In genomic region chr11:73281528-73282027, GRCm38 (mm10) we compare ENCODE assay signal across 8 mouse cellular contexts. TPM values are rescaled to one million over a fixed set of nuclear protein-coding genes. Genes with fewer than 3 reads are reported as not detected.
DNase-seq lines count a peak whose midpoint lies in the region; ATAC-seq and TF ChIP-seq lines count a peak whose summit lies in the region.

No protein-coding gene starts in this region.

- WGBS in embryonic facial prominence, embryonic 13.5 days: 4% methylated on average over 16 of the region's 16 CpGs
- WGBS in heart, embryonic 11.5 days (ENCODE audit: insufficient replicate concordance): 3% methylated on average over 16 of the region's 16 CpGs
- WGBS in kidney, embryonic 15.5 days: under 1% methylated on average over 16 of the region's 16 CpGs
- 3% methylated on average over 16 of the region's 16 CpGs for WGBS in limb, embryonic 14.5 days
- under 1% methylated on average over 16 of the region's 16 CpGs for WGBS in midbrain, postnatal 0 days

- peak; percentile 63 for DNase-seq in limb, embryonic 14.5 days (ENCODE audit: low spot score)
- peak; percentile 91 for DNase-seq in midbrain, postnatal 0 days (ENCODE audit: low spot score)
- DNase-seq in telencephalon, adult 2 months (ENCODE audit: low read depth, low spot score): peak; percentile 83

- peak; percentile 74 for TF ChIP-seq CTCF in midbrain, postnatal 0 days (IDR thresholded peaks at IDR 0.05)

- peak overlapping the region; percentile 60 for H3K4me2 ChIP-seq in embryonic facial prominence, embryonic 13.5 days
- H3K4me2 ChIP-seq in heart, embryonic 11.5 days: peak overlapping the region; percentile 63
- H3K4me2 ChIP-seq in kidney, embryonic 15.5 days: peak overlapping the region; percentile 67
- H3K4me2 ChIP-seq in limb, embryonic 14.5 days (replicated peaks; ENCODE audit: low read depth, low read length, severe bottlenecking): peak overlapping the region; percentile 48
- peak overlapping the region; percentile 50 for H3K4me2 ChIP-seq in midbrain, postnatal 0 days (ENCODE audit: low read depth, low read length, poor library complexity, severe bottlenecking)

- H3K4me3 ChIP-seq in megakaryocyte, embryonic 14.5 days (replicated peaks): peak overlapping the region; percentile 90
- peak overlapping the region; percentile 34 for H3K4me3 ChIP-seq in embryonic facial prominence, embryonic 13.5 days
- peak overlapping the region; percentile 35 for H3K4me3 ChIP-seq in heart, embryonic 11.5 days (ENCODE audit: low read depth, low read length)
- H3K4me3 ChIP-seq in kidney, embryonic 15.5 days (replicated peaks): peak overlapping the region; percentile 43
- peak overlapping the region; percentile 28 for H3K4me3 ChIP-seq in limb, embryonic 14.5 days (replicated peaks; ENCODE audit: low read length)
- peak overlapping the region; percentile 35 for H3K4me3 ChIP-seq in midbrain, postnatal 0 days (ENCODE audit: low read depth, low read length)

- H3K9ac ChIP-seq in embryonic facial prominence, embryonic 13.5 days: peak overlapping the region; percentile 61
- H3K9ac ChIP-seq in heart, embryonic 11.5 days (ENCODE audit: low read depth, low read length): no peak overlapping the region
- H3K9ac ChIP-seq in kidney, embryonic 15.5 days: no peak overlapping the region
- peak overlapping the region; percentile 45 for H3K9ac ChIP-seq in limb, embryonic 14.5 days (ENCODE audit: low read depth, low read length, severe bottlenecking)
- H3K9ac ChIP-seq in midbrain, postnatal 0 days (replicated peaks; ENCODE audit: low read length, poor library complexity, severe bottlenecking): peak overlapping the region; percentile 36; the same call in 1 of the 2 replicates

- H3K27me3 ChIP-seq in megakaryocyte, embryonic 14.5 days (replicated peaks): peaks cover 66% of the 10 kb centered on the region
- no peaks in the 10 kb centered on the region for H3K27me3 ChIP-seq in embryonic facial prominence, embryonic 13.5 days
- no peaks in the 10 kb centered on the region for H3K27me3 ChIP-seq in heart, embryonic 11.5 days (ENCODE audit: control insufficient read depth, insufficient read depth, low read length)
- no peaks in the 10 kb centered on the region for H3K27me3 ChIP-seq in kidney, embryonic 15.5 days
- no peaks in the 10 kb centered on the region for H3K27me3 ChIP-seq in limb, embryonic 14.5 days (ENCODE audit: control insufficient read depth, insufficient read depth, low read length)
- no peaks in the 10 kb centered on the region for H3K27me3 ChIP-seq in midbrain, postnatal 0 days (ENCODE audit: insufficient read depth, low read length)

- no peak overlapping the region for H3K27ac ChIP-seq in embryonic facial prominence, embryonic 13.5 days
- no peak overlapping the region for H3K27ac ChIP-seq in heart, embryonic 11.5 days (ENCODE audit: low read depth, low read length)
- H3K27ac ChIP-seq in kidney, embryonic 15.5 days: no peak overlapping the region
- no peak overlapping the region for H3K27ac ChIP-seq in limb, embryonic 14.5 days (replicated peaks; ENCODE audit: low read depth, low read length)
- peak overlapping the region; percentile 47 for H3K27ac ChIP-seq in midbrain, postnatal 0 days (ENCODE audit: low read depth, low read length)

- no peak for ATAC-seq in megakaryocyte, adult 5-6 weeks (ENCODE audit: poor library complexity, severe bottlenecking)
- peak; percentile 61 for ATAC-seq in embryonic facial prominence, embryonic 13.5 days (ENCODE audit: insufficient number of reproducible peaks, insufficient read depth, low FRiP score, low TSS enrichment, low read depth)
- ATAC-seq in heart, embryonic 11.5 days (replicated peaks; ENCODE audit: insufficient number of reproducible peaks, low FRiP score, low TSS enrichment): peak; percentile 31
- peak; percentile 76 for ATAC-seq in kidney, embryonic 15.5 days (replicated peaks; ENCODE audit: low FRiP score)
- ATAC-seq in limb, embryonic 14.5 days (ENCODE audit: low FRiP score, low read depth): peak; percentile 81
- peak; percentile 94 for ATAC-seq in midbrain, postnatal 0 days (ENCODE audit: low FRiP score)

- H3K9me3 ChIP-seq in megakaryocyte, embryonic 14.5 days: no peaks in the 10 kb centered on the region
- no peaks in the 10 kb centered on the region for H3K9me3 ChIP-seq in embryonic facial prominence, embryonic 13.5 days
- no peaks in the 10 kb centered on the region for H3K9me3 ChIP-seq in heart, embryonic 11.5 days (replicated peaks; ENCODE audit: control insufficient read depth, low read length)
- H3K9me3 ChIP-seq in kidney, embryonic 15.5 days (replicated peaks): no peaks in the 10 kb centered on the region
- no peaks in the 10 kb centered on the region for H3K9me3 ChIP-seq in limb, embryonic 14.5 days (ENCODE audit: control insufficient read depth, low read length)
- H3K9me3 ChIP-seq in midbrain, postnatal 0 days (ENCODE audit: low read length): no peaks in the 10 kb centered on the region

- no peaks in the 10 kb centered on the region for H3K36me3 ChIP-seq in megakaryocyte, embryonic 14.5 days (replicated peaks; ENCODE audit: low read length)
- H3K36me3 ChIP-seq in embryonic facial prominence, embryonic 13.5 days: no peaks in the 10 kb centered on the region
- H3K36me3 ChIP-seq in heart, embryonic 11.5 days (ENCODE audit: control insufficient read depth, insufficient read depth, low read length): no peaks in the 10 kb centered on the region
- no peaks in the 10 kb centered on the region for H3K36me3 ChIP-seq in kidney, embryonic 15.5 days
- no peaks in the 10 kb centered on the region for H3K36me3 ChIP-seq in limb, embryonic 14.5 days (ENCODE audit: control insufficient read depth, insufficient read depth, low read length)
- no peaks in the 10 kb centered on the region for H3K36me3 ChIP-seq in midbrain, postnatal 0 days (ENCODE audit: insufficient read depth, low read length)

- no peak for TF ChIP-seq POLR2A in limb, embryonic 14.5 days (IDR thresholded peaks at IDR 0.05; ENCODE audit: borderline replicate concordance, extremely low read depth, insufficient read depth, insufficient read length)

- H3K4me1 ChIP-seq in megakaryocyte, embryonic 14.5 days: peaks cover 48% of the 10 kb centered on the region
- peaks cover 6% of the 10 kb centered on the region; the same call in 1 of the 2 replicates for H3K4me1 ChIP-seq in embryonic facial prominence, embryonic 13.5 days
- 0 out of 2 replicates have a peak, but pooled peaks cover 2% of the 10 kb centered on the region for H3K4me1 ChIP-seq in heart, embryonic 11.5 days (ENCODE audit: control insufficient read depth, insufficient read depth, low read length)
- peaks cover 40% of the 10 kb centered on the region for H3K4me1 ChIP-seq in kidney, embryonic 15.5 days
- no peaks in the 10 kb centered on the region; the same call in 1 of the 2 replicates for H3K4me1 ChIP-seq in limb, embryonic 14.5 days (ENCODE audit: control insufficient read depth, insufficient read depth, low read length)
- no peaks in the 10 kb centered on the region for H3K4me1 ChIP-seq in midbrain, postnatal 0 days (ENCODE audit: insufficient read depth, low read length)

RNA-seq across cellular contexts. Expression of gene Trpv3, which starts 14.4 kb away (rescaled TPM):
- 0.02 TPM in 1 of 2 replicates, not detected in the other for polyA plus RNA-seq in megakaryocyte, embryonic 14.5 days (2012; ENCODE audit: insufficient read depth, low replicate concordance)
- total RNA-seq in megakaryocyte, adult 5-6 weeks (2015): not detected in 2 replicates
- not detected in 2 replicates for total RNA-seq in megakaryocyte, adult 5-6 weeks (2017)
- polyA plus RNA-seq in embryonic facial prominence, embryonic 13.5 days (2015; fragmentation: Nextera tagmentation; extraction: Ambion mirVana): 0.12 and 0.15 TPM in 2 replicates
- 0.03 TPM in 2 replicates for polyA plus RNA-seq in heart, embryonic 11.5 days (2014; fragmentation: Nextera tagmentation; extraction: Ambion mirVana)
- 0.18 and 0.22 TPM in 2 replicates for polyA plus RNA-seq in kidney, embryonic 15.5 days (2015; fragmentation: Nextera tagmentation; extraction: Ambion mirVana)
- polyA plus RNA-seq in limb, embryonic 14.5 days (2012; rRNA removed): 0.41 and 0.54 TPM in 2 replicates
- polyA plus RNA-seq in limb, embryonic 14.5 days (2014; fragmentation: Nextera tagmentation; extraction: Ambion mirVana): 0.47 and 0.55 TPM in 2 replicates
- 0.27 and 0.66 TPM in 2 replicates for total RNA-seq in midbrain, postnatal 0 days (2014; rRNA removed)
- 0.20 and 0.31 TPM in 2 replicates for polyA plus RNA-seq in midbrain, postnatal 0 days (2015; fragmentation: Nextera tagmentation; extraction: Ambion mirVana)

RNA-seq across cellular contexts. Expression of gene Trpv1, which starts 47.5 kb away (rescaled TPM):
- not detected in 2 replicates for polyA plus RNA-seq in megakaryocyte, embryonic 14.5 days (2012; ENCODE audit: insufficient read depth, low replicate concordance)
- not detected in 2 replicates for total RNA-seq in megakaryocyte, adult 5-6 weeks (2015)
- not detected in 2 replicates for total RNA-seq in megakaryocyte, adult 5-6 weeks (2017)
- polyA plus RNA-seq in embryonic facial prominence, embryonic 13.5 days (2015; fragmentation: Nextera tagmentation; extraction: Ambion mirVana): 0.11 TPM in 1 of 2 replicates, not detected in the other
- polyA plus RNA-seq in heart, embryonic 11.5 days (2014; fragmentation: Nextera tagmentation; extraction: Ambion mirVana): 0.16 TPM in 1 of 2 replicates, not detected in the other
- 0.12 TPM in 1 of 2 replicates, not detected in the other for polyA plus RNA-seq in kidney, embryonic 15.5 days (2015; fragmentation: Nextera tagmentation; extraction: Ambion mirVana)
- 0.20 and 0.22 TPM in 2 replicates for polyA plus RNA-seq in limb, embryonic 14.5 days (2012; rRNA removed)
- polyA plus RNA-seq in limb, embryonic 14.5 days (2014; fragmentation: Nextera tagmentation; extraction: Ambion mirVana): 0.41 TPM in 1 of 2 replicates, not detected in the other
- 0.33 and 0.42 TPM in 2 replicates for total RNA-seq in midbrain, postnatal 0 days (2014; rRNA removed)
- polyA plus RNA-seq in midbrain, postnatal 0 days (2015; fragmentation: Nextera tagmentation; extraction: Ambion mirVana): 0.31 and 0.47 TPM in 2 replicates

RNA-seq across cellular contexts. Expression of gene Aspa, which starts 47.8 kb away (rescaled TPM):
- 0.97 TPM in 1 of 2 replicates, not detected in the other for polyA plus RNA-seq in megakaryocyte, embryonic 14.5 days (2012; ENCODE audit: insufficient read depth, low replicate concordance)
- total RNA-seq in megakaryocyte, adult 5-6 weeks (2015): 1.1 and 1.3 TPM in 2 replicates
- total RNA-seq in megakaryocyte, adult 5-6 weeks (2017): 1.7 and 2.2 TPM in 2 replicates
- 0.42 and 1.7 TPM in 2 replicates for polyA plus RNA-seq in embryonic facial prominence, embryonic 13.5 days (2015; fragmentation: Nextera tagmentation; extraction: Ambion mirVana)
- polyA plus RNA-seq in heart, embryonic 11.5 days (2014; fragmentation: Nextera tagmentation; extraction: Ambion mirVana): 0.19 TPM in 1 of 2 replicates, not detected in the other
- polyA plus RNA-seq in kidney, embryonic 15.5 days (2015; fragmentation: Nextera tagmentation; extraction: Ambion mirVana): 17.1 and 17.2 TPM in 2 replicates
- polyA plus RNA-seq in limb, embryonic 14.5 days (2012; rRNA removed): 1.1 TPM in 2 replicates
- polyA plus RNA-seq in limb, embryonic 14.5 days (2014; fragmentation: Nextera tagmentation; extraction: Ambion mirVana): 0.76 and 1.0 TPM in 2 replicates
- 3.0 and 3.9 TPM in 2 replicates for total RNA-seq in midbrain, postnatal 0 days (2014; rRNA removed)
- polyA plus RNA-seq in midbrain, postnatal 0 days (2015; fragmentation: Nextera tagmentation; extraction: Ambion mirVana): 4.2 and 5.0 TPM in 2 replicates

RNA-seq across cellular contexts. Expression of gene Gm49340, which starts 48.0 kb away (rescaled TPM):
- not detected in 2 replicates for polyA plus RNA-seq in megakaryocyte, embryonic 14.5 days (2012; ENCODE audit: insufficient read depth, low replicate concordance)
- not detected in 2 replicates for total RNA-seq in megakaryocyte, adult 5-6 weeks (2015)
- not detected in 2 replicates for total RNA-seq in megakaryocyte, adult 5-6 weeks (2017)
- not detected in 2 replicates for polyA plus RNA-seq in embryonic facial prominence, embryonic 13.5 days (2015; fragmentation: Nextera tagmentation; extraction: Ambion mirVana)
- not detected in 2 replicates for polyA plus RNA-seq in heart, embryonic 11.5 days (2014; fragmentation: Nextera tagmentation; extraction: Ambion mirVana)
- polyA plus RNA-seq in kidney, embryonic 15.5 days (2015; fragmentation: Nextera tagmentation; extraction: Ambion mirVana): not detected in 2 replicates
- polyA plus RNA-seq in limb, embryonic 14.5 days (2012; rRNA removed): not detected in 2 replicates
- not detected in 2 replicates for polyA plus RNA-seq in limb, embryonic 14.5 days (2014; fragmentation: Nextera tagmentation; extraction: Ambion mirVana)
- not detected in 2 replicates for total RNA-seq in midbrain, postnatal 0 days (2014; rRNA removed)
- not detected in 2 replicates for polyA plus RNA-seq in midbrain, postnatal 0 days (2015; fragmentation: Nextera tagmentation; extraction: Ambion mirVana)

RNA-seq across cellular contexts. Expression of gene Spata22, which starts 48.0 kb away (rescaled TPM):
- not detected in 2 replicates for polyA plus RNA-seq in megakaryocyte, embryonic 14.5 days (2012; ENCODE audit: insufficient read depth, low replicate concordance)
- total RNA-seq in megakaryocyte, adult 5-6 weeks (2015): not detected in 2 replicates
- total RNA-seq in megakaryocyte, adult 5-6 weeks (2017): not detected in 2 replicates
- not detected in 2 replicates for polyA plus RNA-seq in embryonic facial prominence, embryonic 13.5 days (2015; fragmentation: Nextera tagmentation; extraction: Ambion mirVana)
- polyA plus RNA-seq in heart, embryonic 11.5 days (2014; fragmentation: Nextera tagmentation; extraction: Ambion mirVana): not detected in 2 replicates
- 0.32 and 0.33 TPM in 2 replicates for polyA plus RNA-seq in kidney, embryonic 15.5 days (2015; fragmentation: Nextera tagmentation; extraction: Ambion mirVana)
- not detected in 2 replicates for polyA plus RNA-seq in limb, embryonic 14.5 days (2012; rRNA removed)
- not detected in 2 replicates for polyA plus RNA-seq in limb, embryonic 14.5 days (2014; fragmentation: Nextera tagmentation; extraction: Ambion mirVana)
- not detected in 2 replicates for total RNA-seq in midbrain, postnatal 0 days (2014; rRNA removed)
- polyA plus RNA-seq in midbrain, postnatal 0 days (2015; fragmentation: Nextera tagmentation; extraction: Ambion mirVana): 0.16 and 0.31 TPM in 2 replicates

Comparison
In these comparisons a context has a peak if more than half of its experiments do, and no peak if none do; other contexts are left out.
1. H3K4me3 ChIP-seq: peak in every context shown above with its lines; median percentile 90 in megakaryocyte, embryonic 14.5 days; 43 in kidney, embryonic 15.5 days; 35 in heart, embryonic 11.5 days; 35 in midbrain, postnatal 0 days; 34 in embryonic facial prominence, embryonic 13.5 days; 28 in limb, embryonic 14.5 days.
2. H3K9ac ChIP-seq: peak in embryonic facial prominence, embryonic 13.5 days (single experiment), limb, embryonic 14.5 days (single experiment) and midbrain, postnatal 0 days (single experiment); none in heart, embryonic 11.5 days (single experiment) and kidney, embryonic 15.5 days (single experiment).
3. Peak in every context shown above with its lines, with median percentiles within 50 percentile points of each other: H3K4me2 ChIP-seq and DNase-seq.